Mouse (Mus musculus) ovary, postnatal 10 days (tissue): ENCODE measurements around the gene Il16.
"Not testable (repeated sequence)": the region's sequence is repeated elsewhere in the genome, so short reads cannot be mapped to it uniquely, and the experiment has no call there.

Experiments used
- DNase-seq: peaks from one replicate; pipeline ENCODE4 v3.0.0; 2022; ENCODE audit warnings: low spot score

Il16 gene

DNA sequence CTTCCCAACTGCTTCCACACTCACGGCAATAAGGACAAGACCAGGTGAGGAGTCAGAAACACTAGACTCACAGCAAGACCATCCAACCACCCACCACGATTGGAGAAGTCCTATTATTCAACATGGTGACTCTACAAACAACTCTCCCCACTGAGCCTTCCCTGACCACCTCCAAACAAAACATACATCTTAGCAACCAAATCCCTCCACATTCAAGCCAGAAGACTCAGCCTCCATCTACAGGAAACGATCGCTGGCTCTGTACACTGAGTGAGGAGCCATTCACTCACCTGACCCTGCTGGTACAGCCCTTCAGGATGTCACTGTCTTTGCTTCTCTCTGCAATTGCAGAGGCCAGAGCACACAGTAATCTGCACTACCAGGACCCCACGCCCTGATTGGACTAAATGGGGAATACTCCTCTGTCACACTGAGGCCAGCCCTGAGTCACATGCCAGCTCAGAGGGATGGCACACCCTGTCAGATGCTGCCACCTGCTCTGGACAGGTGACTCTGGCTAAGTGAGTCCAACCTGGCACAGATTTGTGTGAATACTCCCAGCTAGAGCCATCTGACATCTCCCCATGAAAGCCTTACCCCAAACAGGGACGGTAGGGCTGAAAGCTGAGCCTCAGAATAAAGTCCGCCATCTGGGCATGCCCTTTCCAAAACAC, 10.3 kb downstream of the Il16 start:
- no peak for DNase-seq

DNA sequence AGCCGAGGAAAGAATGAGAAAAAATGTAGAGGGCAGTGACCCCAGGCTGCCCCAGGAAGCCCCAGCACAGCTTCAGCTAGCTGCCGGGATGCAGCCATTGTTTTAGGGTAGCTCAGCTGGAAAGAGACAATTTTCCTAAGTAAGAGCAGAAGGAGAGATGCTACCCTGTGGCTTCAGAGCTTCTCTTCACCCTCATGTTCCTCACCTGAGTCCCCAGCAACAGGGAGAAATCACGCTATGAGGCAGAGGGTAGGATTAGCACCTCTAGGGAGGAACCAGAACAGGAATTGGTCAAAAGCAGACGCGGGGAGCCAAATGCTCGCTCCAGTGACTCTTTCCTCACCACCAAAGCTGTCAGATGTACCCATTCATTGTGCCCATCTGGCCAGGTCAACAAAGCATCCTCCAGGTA, 10.8 kb downstream of the Il16 start:
- DNase-seq, result no peak

- DNase-seq, result no peak
Observed at GRCm38 (mm10) chr7:83734246-83734645, 11.3 kb downstream of the Il16 start.

- no peak for DNase-seq
Observed at GRCm38 (mm10) chr7:83732781-83733180, 12.7 kb downstream of the Il16 start.

DNA sequence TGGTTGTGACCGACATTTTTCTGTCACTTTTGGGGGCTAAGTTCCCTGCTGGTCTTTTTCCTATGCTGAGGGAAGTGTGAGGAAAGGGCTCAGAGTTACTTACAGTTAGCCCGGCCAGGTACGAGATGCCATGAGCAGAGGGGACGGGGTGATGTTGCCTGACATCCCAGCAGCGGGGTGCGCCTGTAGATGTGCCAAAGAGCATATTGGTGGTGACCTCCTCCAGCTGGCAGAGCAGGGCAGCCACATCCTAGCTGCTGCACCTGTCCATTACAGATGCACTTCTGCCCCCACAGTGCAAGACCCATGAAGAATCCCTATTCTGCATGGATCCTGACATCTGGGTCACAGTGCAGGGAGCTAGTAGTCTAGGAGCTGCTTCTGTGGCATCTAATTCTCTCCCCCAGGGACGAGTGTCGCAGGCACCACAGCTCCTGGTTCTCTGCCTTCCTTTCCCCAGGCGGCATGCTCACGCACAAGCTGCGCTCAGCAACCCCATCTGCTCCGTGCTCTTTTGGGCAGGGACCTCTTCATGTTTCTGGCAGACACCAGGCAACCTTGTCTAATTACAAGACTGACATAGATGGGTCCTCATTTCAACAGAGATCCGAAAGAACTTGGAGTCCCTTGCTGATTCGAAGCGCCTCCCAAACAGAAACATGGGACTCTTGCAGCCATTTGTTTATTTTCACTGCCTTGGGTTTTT, 13.4 kb downstream of the Il16 start:
- no peak for DNase-seq

DNA sequence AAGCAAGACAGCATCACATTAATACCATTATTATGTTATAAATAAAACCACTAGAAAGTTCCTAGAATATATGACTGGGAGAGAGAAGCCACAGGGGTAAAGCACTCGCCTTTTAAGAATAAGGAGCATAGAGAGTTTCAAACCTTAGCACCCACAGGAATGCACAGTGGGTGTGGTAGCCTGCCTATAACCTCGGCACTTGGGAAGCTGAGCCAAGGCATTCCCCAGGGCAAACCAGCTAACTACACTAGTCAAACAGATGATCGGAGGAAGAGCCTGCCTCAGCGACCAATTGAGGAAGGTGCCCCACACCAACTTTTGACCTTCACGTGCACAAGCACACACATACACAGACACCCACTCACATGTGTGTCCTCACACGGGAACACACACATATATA, 14.2 kb downstream of the Il16 start:
- no peak for DNase-seq

DNA sequence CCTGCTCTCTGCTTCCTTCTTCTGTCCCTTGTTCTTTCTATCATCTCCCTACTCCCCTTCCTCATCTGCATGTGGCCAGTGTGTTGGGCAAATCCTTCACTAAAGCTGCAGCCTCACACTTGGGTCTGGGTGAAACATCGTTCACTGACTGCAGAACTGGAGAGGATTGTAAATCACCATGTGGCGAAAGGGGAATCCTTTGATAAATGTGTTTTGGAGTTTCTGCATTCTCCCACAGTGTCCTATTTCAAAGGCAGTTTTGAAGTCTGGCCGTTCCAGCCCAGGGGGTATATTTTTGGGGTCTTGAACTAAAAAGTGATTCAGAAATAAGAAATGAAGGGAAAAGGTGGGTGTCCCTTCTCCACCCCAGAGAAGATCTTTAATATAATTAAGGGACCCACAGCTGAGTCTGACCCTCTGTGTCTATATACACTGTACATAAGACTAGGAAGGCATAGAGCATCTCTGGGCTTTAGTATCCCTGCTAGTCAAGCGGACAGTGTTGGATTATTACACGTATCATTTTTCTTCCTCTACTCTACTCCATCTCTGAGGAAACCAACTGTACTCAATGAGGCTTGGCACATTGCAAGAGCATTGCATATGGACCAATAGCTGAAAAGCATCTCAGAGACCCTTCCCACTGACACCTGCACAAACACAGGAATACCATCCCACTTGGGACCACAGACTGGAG, 18.4 kb downstream of the Il16 start:
- DNase-seq, result no peak

- DNase-seq, result no peak
Observed at GRCm38 (mm10) chr7:83725801-83726200, 19.7 kb downstream of the Il16 start.

GRCm38 (mm10) chr7:83724541-83724940, 21.0 kb downstream of the Il16 start:
- no peak for DNase-seq

- DNase-seq, result no peak
Observed at GRCm38 (mm10) chr7:83723954-83724353, 21.6 kb downstream of the Il16 start.

DNA sequence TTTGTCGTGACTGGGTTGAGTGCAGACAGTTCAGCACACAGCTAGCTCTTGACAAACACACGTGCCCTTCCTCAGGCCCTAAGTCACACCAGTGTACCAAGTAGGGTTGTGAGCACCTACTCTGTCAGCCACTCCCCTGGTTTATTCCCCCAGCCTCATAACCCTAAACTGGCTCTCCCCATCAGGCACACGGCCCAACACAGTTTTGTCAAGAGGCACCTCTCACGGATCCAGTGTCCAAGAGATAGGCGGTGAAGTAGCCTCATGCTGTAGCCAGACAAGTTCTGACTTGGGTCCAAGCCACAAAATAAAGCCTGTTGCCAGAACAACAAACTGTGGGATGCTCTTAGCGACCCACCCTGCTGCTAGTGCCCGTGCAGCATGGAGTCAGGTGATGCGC, 22.3 kb downstream of the Il16 start:
- DNase-seq, result no peak

DNA sequence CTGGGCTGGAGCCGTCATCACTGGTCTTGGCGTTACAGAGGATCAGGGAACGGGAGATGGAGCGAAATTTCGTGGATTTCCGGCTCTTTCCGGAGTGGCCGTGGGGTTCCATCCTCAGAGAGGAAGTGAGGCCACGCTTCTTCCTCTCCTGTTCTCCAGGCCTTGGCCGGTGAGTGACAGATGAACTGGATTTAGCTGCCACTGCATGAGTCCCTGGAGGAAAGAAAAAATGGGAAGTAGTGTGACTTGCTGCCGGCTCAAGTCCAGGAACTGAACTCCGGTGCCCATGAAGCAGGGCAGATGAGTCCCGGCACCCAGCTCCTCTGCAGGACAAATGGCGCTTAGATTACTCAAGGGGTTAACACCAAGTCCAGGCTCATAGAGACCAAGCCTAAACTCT, 23.0 kb downstream of the Il16 start:
- DNase-seq, result no peak

DNA sequence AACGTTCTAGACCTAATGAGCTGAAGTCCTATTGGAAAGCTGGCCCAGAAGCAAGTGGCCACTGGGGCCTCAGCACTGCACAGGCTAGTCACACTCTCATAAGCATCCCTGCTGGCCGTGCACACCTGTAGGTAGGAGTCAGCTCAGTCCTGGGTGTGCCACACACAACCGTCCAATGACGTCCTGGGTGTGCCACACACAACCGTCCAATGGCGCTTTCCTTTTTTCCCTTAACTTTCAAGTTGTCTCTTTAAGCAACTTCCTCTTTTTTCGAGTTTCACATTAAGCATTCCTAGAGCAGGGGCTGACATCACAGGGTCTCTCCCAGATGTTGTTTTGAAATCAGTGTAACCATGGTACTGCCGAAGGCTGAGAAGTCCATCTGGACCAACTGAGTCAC, 25.3 kb downstream of the Il16 start:
- DNase-seq, result no peak

GRCm38 (mm10) chr7:83717021-83717725, 28.4 kb downstream of the Il16 start:
- DNase-seq, result no peak

DNA sequence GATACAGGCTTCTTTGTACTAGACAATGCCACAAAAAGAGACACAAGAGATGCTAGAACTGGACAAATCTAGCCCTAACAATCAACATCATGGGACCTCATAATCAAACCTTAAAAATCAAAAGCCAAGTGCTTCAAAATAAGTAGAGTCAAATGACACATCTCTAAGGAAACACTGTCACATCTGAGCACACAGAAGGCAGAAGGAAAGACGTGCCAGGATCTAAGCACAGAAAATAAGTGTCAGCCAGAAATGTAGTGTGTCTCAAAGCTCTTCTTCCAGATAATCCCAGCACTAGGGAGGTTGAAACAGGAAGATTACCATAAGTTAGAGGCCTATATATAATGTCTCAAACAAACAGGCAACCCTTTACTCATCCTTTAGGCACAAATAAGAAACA, 31.9 kb downstream of the Il16 start:
- no peak for DNase-seq

GRCm38 (mm10) chr7:83711676-83712259, 33.8 kb downstream of the Il16 start:
- DNase-seq, result not testable (repeated sequence)

- no peak for DNase-seq
Observed at GRCm38 (mm10) chr7:83703046-83703775, 42.3 kb downstream of the Il16 start.

GRCm38 (mm10) chr7:83699066-83699745, 46.3 kb downstream of the Il16 start:
- DNase-seq, result no peak

DNA sequence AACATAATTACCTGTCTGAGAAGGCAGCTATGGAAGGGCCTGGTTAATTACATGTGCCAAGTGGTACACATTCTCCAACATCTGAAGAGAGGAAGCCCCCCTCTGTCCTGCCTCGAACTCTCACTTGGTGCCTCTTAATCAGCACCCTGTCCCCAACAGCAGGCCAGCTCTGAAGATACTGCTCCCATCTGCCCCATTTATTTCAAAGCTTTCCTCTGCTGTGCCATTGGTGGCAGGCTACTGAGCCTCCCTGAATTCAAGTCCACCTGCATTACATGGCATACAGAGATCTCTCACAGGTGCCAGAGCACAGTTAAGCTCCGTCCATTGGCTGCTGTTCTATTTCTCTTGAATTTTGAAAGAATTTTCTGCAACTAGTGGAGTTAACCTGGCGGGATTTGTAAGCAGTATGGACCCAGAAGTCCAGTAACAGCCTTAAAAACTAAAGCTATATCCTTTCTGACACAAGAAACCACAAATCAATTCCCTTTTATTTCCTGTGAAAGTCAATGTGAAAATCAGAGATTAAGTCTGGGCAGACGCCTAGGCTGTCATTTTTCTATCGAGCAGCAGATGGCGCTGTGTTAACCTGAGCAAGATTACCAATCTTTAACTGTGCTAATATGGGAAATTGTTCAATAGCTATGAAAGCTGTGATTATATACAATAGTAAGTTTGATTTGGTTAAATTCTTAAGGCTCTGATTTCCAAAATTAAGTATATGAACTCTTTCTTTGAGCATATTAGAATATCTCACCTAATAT, 49.9 kb downstream of the Il16 start:
- DNase-seq, result no peak

- no peak for DNase-seq
Observed at GRCm38 (mm10) chr7:83682640-83683274, 62.8 kb downstream of the Il16 start.
